ENCODE assay signal across 33 mouse cellular contexts in genomic region chr8:78852279-78852678, GRCm38 (mm10).
"Had no signal": no experiment of that assay in that cellular context is flagged by ENCODE, and none has a peak within 500 bp of the region (broad histone marks: within the 10 kb centered on the region; RNA-seq: fewer than 3 reads in every experiment).

No protein-coding gene starts in this region.

- H3K4me2 ChIP-seq: heart, embryonic 11.5 days; heart, embryonic 13.5 days; heart, embryonic 15.5 days; hindbrain, embryonic 12.5 days; hindbrain, embryonic 13.5 days; hindbrain, embryonic 14.5 days; hindbrain, embryonic 15.5 days; intestine, embryonic 15.5 days; kidney, embryonic 15.5 days had no signal

- DNase-seq: heart, postnatal 10 days; heart, postnatal 14 days; heart, postnatal 4 days; kidney, adult 11 months; kidney, adult 18-20 months; kidney, adult 2 months; kidney, adult 8-10 months; kidney, adult 9 months; kidney, postnatal 10 days; kidney, postnatal 14 days; kidney, postnatal 25 days; kidney, postnatal 36 days; kidney, postnatal 4 days; layer of hippocampus, adult 9-11 months; layer of hippocampus, postnatal 36 days had no signal

- ATAC-seq: hindbrain, embryonic 16.5 days; hindbrain, postnatal 0 days; inflammation-experienced regulatory T-cells, adult 6 months; intestine, embryonic 15.5 days; intestine, embryonic 16.5 days; intestine, postnatal 0 days had no signal

- H3K9ac ChIP-seq: heart, embryonic 13.5 days; heart, embryonic 15.5 days; hindbrain, embryonic 12.5 days; hindbrain, embryonic 13.5 days; hindbrain, embryonic 14.5 days; hindbrain, embryonic 15.5 days; intestine, embryonic 15.5 days; kidney, embryonic 15.5 days had no signal

- H3K4me3 ChIP-seq: heart, embryonic 13.5 days; heart, embryonic 15.5 days; hindbrain, embryonic 10.5 days; hindbrain, embryonic 12.5 days; hindbrain, embryonic 13.5 days; hindbrain, embryonic 15.5 days; intestine, embryonic 15.5 days; kidney, embryonic 15.5 days; layer of hippocampus, adult 2 months; left cerebral cortex, adult 2 months had no signal

- H3K27ac ChIP-seq: heart, embryonic 13.5 days; heart, embryonic 15.5 days; hindbrain, embryonic 10.5 days; hindbrain, embryonic 12.5 days; hindbrain, embryonic 13.5 days; hindbrain, embryonic 14.5 days; hindbrain, embryonic 15.5 days; hindbrain, postnatal 0 days; intestine, embryonic 15.5 days; kidney, embryonic 15.5 days; kidney, postnatal 0 days; layer of hippocampus, adult 2 months; left cerebral cortex, adult 2 months had no signal

- H3K36me3 ChIP-seq: heart, embryonic 13.5 days; heart, embryonic 15.5 days; hindbrain, embryonic 10.5 days; hindbrain, embryonic 12.5 days; hindbrain, embryonic 13.5 days; hindbrain, embryonic 15.5 days; intestine, embryonic 15.5 days; kidney, embryonic 15.5 days had no signal

- H3K4me1 ChIP-seq: hindbrain, embryonic 10.5 days; hindbrain, embryonic 12.5 days; hindbrain, embryonic 13.5 days; hindbrain, embryonic 15.5 days; intestine, embryonic 15.5 days; kidney, embryonic 15.5 days had no signal

- H3K9me3 ChIP-seq: heart, embryonic 13.5 days; heart, embryonic 15.5 days; hindbrain, embryonic 10.5 days; hindbrain, embryonic 12.5 days; hindbrain, embryonic 13.5 days; hindbrain, embryonic 15.5 days; intestine, embryonic 15.5 days; kidney, embryonic 15.5 days had no signal

- H3K27me3 ChIP-seq: heart, embryonic 13.5 days; heart, embryonic 15.5 days; hindbrain, embryonic 12.5 days; hindbrain, embryonic 13.5 days; hindbrain, embryonic 15.5 days; intestine, embryonic 15.5 days; kidney, embryonic 15.5 days had no signal
